Mouse (Mus musculus) cortical plate, adult 2 months (tissue): ENCODE measurements around the gene 4932438A13Rik.

ENCODE experiments used
- CTCF ChIP-seq: fragments of 200-500 bp; IDR thresholded peaks from 2 replicates; pipeline ENCODE4 v1.5.1; 2011; ENCODE audit warnings: mild to moderate bottlenecking, control low read depth, low read length; ENCODE audit not compliant: insufficient read depth; ENCODE audit errors: extremely low read depth
- POLR2A ChIP-seq: fragments of 200-500 bp; IDR thresholded peaks from 2 replicates; pipeline ENCODE4 v1.6.1; 2011; ENCODE audit warnings: mild to moderate bottlenecking, low read length, control low read depth; ENCODE audit not compliant: insufficient read depth; ENCODE audit errors: extremely low read depth

- no peak for TF ChIP-seq POLR2A
- no peak for TF ChIP-seq CTCF
These were observed 43.5 kb upstream of the 4932438A13Rik start for GRCm38 (mm10) chr3:36819402-36819801.
